In genomic region chr3:88131071-88131470, GRCm38 (mm10) we compare ENCODE assay signal across 30 mouse cellular contexts. TPM values are rescaled to one million over a fixed set of nuclear protein-coding genes. Genes with fewer than 3 reads are reported as not detected.
DNase-seq lines count a peak whose midpoint lies in the region; ATAC-seq and TF ChIP-seq lines count a peak whose summit lies in the region.
"Had no signal": no experiment of that assay in that cellular context is flagged by ENCODE, and none has a peak within 500 bp of the region (broad histone marks: within the 10 kb centered on the region; RNA-seq: fewer than 3 reads in every experiment).

No protein-coding gene starts in this region.

- no peak for TF ChIP-seq CTCF in gastrocnemius, adult 2 months (IDR thresholded peaks at IDR 0.05)

- ATAC-seq in erythroid progenitor cell, adult 5-6 weeks (replicated peaks; ENCODE audit: low FRiP score, poor library complexity, severe bottlenecking): no peak
- ATAC-seq: forebrain, embryonic 16.5 days; midbrain, embryonic 16.5 days; Patski had no signal

- H3K27ac ChIP-seq in gastrocnemius, adult 2 months: peak overlapping the region; percentile 20; the same call in 1 of the 2 replicates
- H3K27ac ChIP-seq: embryonic facial prominence, embryonic 15.5 days; forebrain, embryonic 10.5 days; heart, embryonic 10.5 days; hindbrain, embryonic 15.5 days; limb, embryonic 15.5 days; midbrain, embryonic 10.5 days; neural tube, embryonic 13.5 days had no signal

- intact Hi-C loops in gastrocnemius, adult 2 months (cut with DNase I): no loop called here
- intact Hi-C loops in gastrocnemius, postnatal 36 days (cut with DNase I): no loop called here

- H3K4me3 ChIP-seq in gastrocnemius, adult 2 months: no peak overlapping the region
- H3K4me3 ChIP-seq: embryonic facial prominence, embryonic 15.5 days; forebrain, embryonic 10.5 days; heart, embryonic 10.5 days; hindbrain, embryonic 15.5 days; limb, embryonic 15.5 days; midbrain, embryonic 10.5 days; myocyte; neural tube, embryonic 13.5 days had no signal

- peak; percentile 52 for DNase-seq in gastrocnemius, adult 2 months
- no peak for DNase-seq in gastrocnemius, postnatal 36 days
- DNase-seq in brain, adult 2 months (ENCODE audit: low read depth, low spot score): peak; percentile 92
- DNase-seq in cerebellum, adult 8-10 months: peak; percentile 68
- peak; percentile 61 to 69 for DNase-seq in cerebellum, postnatal 36 days
- DNase-seq in heart, adult 11 months: no peak
- DNase-seq: B cell, adult 2 months; heart, postnatal 4 days; kidney, adult 8-10 months; kidney, postnatal 10 days; left cerebral cortex, postnatal 4 days; lung, postnatal 4 days; thymus, postnatal 25 days had no signal

RNA-seq across cellular contexts. Expression of gene Mef2d, which starts 11.1 kb away (rescaled TPM):
- 100 to 1,000 TPM; 173 to 184 TPM for total RNA-seq in gastrocnemius, adult 2 months (2021)
- total RNA-seq in gastrocnemius, postnatal 36 days (2021): 100 to 1,000 TPM; 156 to 174 TPM
- total RNA-seq in erythroid progenitor cell, adult 5-6 weeks (2015; ENCODE audit: low replicate concordance): 36.9 and 37.8 TPM in 2 replicates
- total RNA-seq in erythroid progenitor cell, adult 5-6 weeks (2017; ENCODE audit: low replicate concordance): 15.3 and 16.9 TPM in 2 replicates

RNA-seq across cellular contexts. Expression of gene Iqgap3, which starts 49.3 kb away (rescaled TPM):
- under 1 TPM; 0.15 to 0.20 TPM for total RNA-seq in gastrocnemius, adult 2 months (2021)
- under 1 TPM; 0.64 TPM for total RNA-seq in gastrocnemius, postnatal 36 days (2021)
- total RNA-seq in erythroid progenitor cell, adult 5-6 weeks (2015; ENCODE audit: low replicate concordance): 29.8 and 31.4 TPM in 2 replicates
- total RNA-seq in erythroid progenitor cell, adult 5-6 weeks (2017; ENCODE audit: low replicate concordance): 56.3 and 60.7 TPM in 2 replicates

RNA-seq across cellular contexts. Expression of gene Ttc24, which starts 53.0 kb away (rescaled TPM):
- not detected for total RNA-seq in gastrocnemius, adult 2 months (2021)
- not detected for total RNA-seq in gastrocnemius, postnatal 36 days (2021)
- not detected in 2 replicates for total RNA-seq in erythroid progenitor cell, adult 5-6 weeks (2015; ENCODE audit: low replicate concordance)
- not detected in 2 replicates for total RNA-seq in erythroid progenitor cell, adult 5-6 weeks (2017; ENCODE audit: low replicate concordance)
- total RNA-seq: CH12.LX; gastrocnemius, postnatal 4 days; heart, postnatal 4 days; layer of hippocampus, adult 18-20 months; layer of hippocampus, postnatal 14 days; left cerebral cortex, adult 8-10 months; left cerebral cortex, postnatal 4 days had no signal

Comparison
In these comparisons a context has a peak if more than half of its experiments do, and no peak if none do; other contexts are left out.
1. DNase-seq: peak in gastrocnemius, adult 2 months (single experiment), brain, adult 2 months (single experiment), cerebellum, adult 8-10 months (single experiment) and cerebellum, postnatal 36 days (2 of 2); none in gastrocnemius, postnatal 36 days (0 of 2) and heart, adult 11 months (single experiment).
2. RNA of gene Mef2d, which starts 11.1 kb away (total RNA-seq): 173 to 184 TPM in gastrocnemius, adult 2 months and 156 to 174 TPM in gastrocnemius, postnatal 36 days; 15.3 to 37.8 TPM in erythroid progenitor cell, adult 5-6 weeks; every median in the first group is over 4 times any median in the second.
3. RNA of gene Iqgap3, which starts 49.3 kb away (total RNA-seq): 29.8 to 60.7 TPM in erythroid progenitor cell, adult 5-6 weeks; 0.64 TPM in gastrocnemius, postnatal 36 days and 0.15 to 0.20 TPM in gastrocnemius, adult 2 months; every median in the first group is over 10 times any median in the second.